Mouse (Mus musculus): ENCODE results near the gene Calm2. TPM values are rescaled to one million over a fixed set of nuclear protein-coding genes. Genes with fewer than 3 reads are reported as not detected.

Calm2 gene
- polyA plus RNA-seq, 1 experiment: 1,470 TPM

DNA sequence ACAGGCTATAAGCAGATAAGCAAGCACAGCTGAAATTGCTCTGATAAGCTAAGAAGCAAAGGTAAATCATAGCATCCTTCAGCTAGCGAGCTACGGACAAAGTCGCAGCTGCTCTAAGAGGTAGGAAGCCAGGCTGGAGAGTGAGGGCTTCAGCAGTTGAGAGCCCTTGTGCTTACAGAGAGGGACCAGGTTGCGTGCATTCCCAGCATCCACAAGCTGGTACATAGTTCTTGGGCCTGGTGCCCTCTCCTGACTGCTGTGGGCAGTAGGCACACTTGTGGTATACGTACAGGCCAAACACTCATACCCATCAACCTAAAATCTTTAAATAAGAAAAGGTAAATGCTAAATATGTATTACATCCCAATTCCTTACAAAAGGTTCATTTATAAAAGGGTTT is 14.0 kb downstream of the Calm2 start:
- Histone ChIP-seq H3K4me3 (ENCODE audit: insufficient read depth, low read depth, low read length) (no peak overlapping the region), H3K4me1 (ENCODE audit: control insufficient read depth, insufficient read depth, low read length) (no peaks in the 10 kb centered on the region), H3K27ac (ENCODE audit: insufficient read depth, low read depth, low read length) (no peak overlapping the region)
- TF ChIP-seq CTCF (IDR thresholded peaks at IDR 0.05; ENCODE audit: insufficient read depth, low read depth, low read length): no peak
- no peak for TF ChIP-seq POLR2A (IDR thresholded peaks at IDR 0.05; ENCODE audit: insufficient read depth, low read depth, low read length)
- 91% methylated on average over 5 of the region's 5 CpGs for WGBS

DNA sequence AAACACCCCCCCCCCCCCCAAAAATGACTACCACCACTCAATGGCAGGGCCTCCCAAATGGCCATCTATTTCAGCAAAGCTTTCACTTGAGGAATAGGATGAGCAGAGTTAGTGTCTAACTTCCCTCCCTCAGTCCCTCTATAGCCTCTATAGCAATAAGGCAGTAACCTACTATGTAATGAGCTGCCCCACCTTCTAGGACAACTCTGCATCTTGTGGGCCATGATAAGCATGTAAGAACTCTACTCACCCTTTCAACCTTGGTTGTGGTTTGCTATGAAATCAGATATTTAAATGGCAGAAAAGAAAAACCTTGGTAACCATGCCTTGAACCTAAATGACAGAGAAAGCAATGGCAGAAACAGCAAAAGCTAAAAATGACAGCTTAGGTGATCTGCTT is 14.4 kb downstream of the Calm2 start:
- H3K27ac ChIP-seq (ENCODE audit: insufficient read depth, low read depth, low read length): no peak overlapping the region
- H3K4me1 ChIP-seq (ENCODE audit: control insufficient read depth, insufficient read depth, low read length): 0 out of 2 replicates have a peak, but pooled peaks cover 3% of the 10 kb centered on the region
- TF ChIP-seq POLR2A (IDR thresholded peaks at IDR 0.05; ENCODE audit: insufficient read depth, low read depth, low read length) (no peak), CTCF (IDR thresholded peaks at IDR 0.05; ENCODE audit: insufficient read depth, low read depth, low read length) (no peak)
- no peak overlapping the region for H3K4me3 ChIP-seq (ENCODE audit: insufficient read depth, low read depth, low read length)

DNA sequence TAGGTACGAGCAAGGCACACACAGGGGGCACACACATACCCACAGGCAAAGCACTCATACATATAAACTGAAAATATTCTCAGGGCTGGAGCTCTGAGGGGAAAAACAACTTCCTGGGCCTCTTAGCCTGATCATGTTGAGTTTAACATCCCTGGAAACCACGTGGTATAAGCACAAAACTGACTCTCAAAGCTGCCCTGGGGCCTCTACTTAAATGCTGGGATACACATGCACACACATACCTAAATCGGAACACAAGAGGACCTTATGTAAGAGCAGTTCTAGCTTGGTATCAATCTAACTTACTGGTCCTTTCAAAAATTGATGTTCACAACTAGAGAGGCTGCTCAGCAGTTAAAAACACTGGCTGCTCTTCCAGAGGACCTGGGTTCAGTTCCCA is 17.3 kb downstream of the Calm2 start:
- WGBS: 73% methylated on average over 3 of the region's 3 CpGs
- H3K4me1 ChIP-seq (ENCODE audit: control insufficient read depth, insufficient read depth, low read length): 0 out of 2 replicates have a peak, but pooled peaks cover 3% of the 10 kb centered on the region
- TF ChIP-seq POLR2A (IDR thresholded peaks at IDR 0.05; ENCODE audit: insufficient read depth, low read depth, low read length) (no peak), CTCF (IDR thresholded peaks at IDR 0.05; ENCODE audit: insufficient read depth, low read depth, low read length) (no peak)
- H3K27ac ChIP-seq (ENCODE audit: insufficient read depth, low read depth, low read length): no peak overlapping the region
- no peak overlapping the region for H3K4me3 ChIP-seq (ENCODE audit: insufficient read depth, low read depth, low read length)

DNA sequence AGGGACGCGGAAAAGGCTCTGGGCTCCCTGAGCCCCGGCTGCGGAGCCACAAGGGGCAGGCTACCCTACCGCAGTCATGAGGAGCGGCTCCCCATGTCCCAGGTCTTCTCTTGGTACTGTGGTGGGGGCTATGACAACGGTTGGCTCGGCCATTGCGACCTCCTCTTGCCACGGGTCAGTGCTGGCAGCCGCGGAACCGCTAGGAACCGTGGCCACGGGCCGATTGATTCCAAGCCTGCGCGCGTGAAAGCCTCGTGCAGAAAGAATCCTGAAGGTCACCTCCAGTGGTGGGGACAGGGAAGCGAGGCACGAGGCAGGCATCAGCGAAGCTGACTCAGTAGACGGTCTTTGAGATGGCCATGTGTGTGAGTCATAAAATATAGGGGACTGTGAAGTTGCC is 19.2 kb downstream of the Calm2 start, which contains the start of gene Stpg4:
Stpg4 (minus strand) TSS at position 231 of the 400 bp plus-strand sequence.
- 0 out of 2 replicates have a peak, but pooled peaks cover 3% of the 10 kb centered on the region for H3K4me1 ChIP-seq (ENCODE audit: control insufficient read depth, insufficient read depth, low read length)
- no peak within 1 kb of the TSS for H3K27ac ChIP-seq (ENCODE audit: insufficient read depth, low read depth, low read length)
- TF ChIP-seq POLR2A (IDR thresholded peaks at IDR 0.05; ENCODE audit: insufficient read depth, low read depth, low read length) (no peak), CTCF (IDR thresholded peaks at IDR 0.05; ENCODE audit: insufficient read depth, low read depth, low read length) (no peak)
- 64% methylated on average over 24 of the region's 24 CpGs for WGBS
- no peak within 1 kb of the TSS for H3K4me3 ChIP-seq (ENCODE audit: insufficient read depth, low read depth, low read length)

DNA sequence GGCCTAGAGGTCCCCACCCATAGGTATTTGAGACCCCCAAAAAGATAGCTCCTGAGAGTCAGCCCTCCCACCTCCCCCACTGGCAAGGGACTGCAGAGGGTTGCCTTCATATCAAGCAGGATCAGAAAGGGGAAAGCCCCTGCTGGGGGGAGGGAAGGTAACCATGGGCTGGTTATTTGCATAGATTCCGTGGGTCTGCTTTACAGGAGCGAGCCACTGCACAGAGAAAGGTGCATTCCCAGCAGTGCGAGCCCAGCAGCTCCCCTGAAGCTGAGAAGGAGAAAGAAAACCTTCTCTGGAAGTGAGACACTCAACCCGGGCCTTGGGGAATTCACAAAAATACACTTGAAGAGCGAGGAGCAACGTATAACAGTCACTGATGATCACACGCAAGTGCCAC is 28.7 kb downstream of the Calm2 start:
- WGBS: 83% methylated on average over 7 of the region's 7 CpGs
- no peak overlapping the region for H3K4me3 ChIP-seq (ENCODE audit: insufficient read depth, low read depth, low read length)
- no peak overlapping the region for H3K27ac ChIP-seq (ENCODE audit: insufficient read depth, low read depth, low read length)
- TF ChIP-seq CTCF (IDR thresholded peaks at IDR 0.05; ENCODE audit: insufficient read depth, low read depth, low read length) (no peak), POLR2A (IDR thresholded peaks at IDR 0.05; ENCODE audit: insufficient read depth, low read depth, low read length) (no peak)
- H3K4me1 ChIP-seq (ENCODE audit: control insufficient read depth, insufficient read depth, low read length): no peaks in the 10 kb centered on the region

DNA sequence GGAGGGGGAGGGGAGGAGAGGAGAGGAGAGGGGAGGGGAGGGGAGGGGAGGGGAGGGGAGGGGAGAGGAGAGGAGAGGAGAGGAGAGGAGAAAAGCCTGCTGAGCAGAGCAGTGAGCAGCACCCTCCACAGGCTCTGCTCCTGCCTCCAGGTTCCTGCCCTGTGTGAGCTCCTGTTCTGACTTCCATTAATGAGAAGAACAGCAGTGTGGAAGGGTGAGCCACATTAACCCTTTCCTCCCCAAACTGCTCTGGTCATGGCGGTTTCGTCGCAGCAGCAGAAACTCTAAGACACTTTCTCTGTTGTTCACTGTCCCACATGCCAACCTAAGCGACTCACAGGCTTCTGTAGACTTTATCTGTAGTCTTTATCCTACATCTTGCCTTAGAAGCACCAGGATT is 40.1 kb downstream of the Calm2 start:
- H3K4me1 ChIP-seq (ENCODE audit: control insufficient read depth, insufficient read depth, low read length): 0 out of 2 replicates have a peak, but pooled peaks cover 3% of the 10 kb centered on the region
- no peak for TF ChIP-seq CTCF (IDR thresholded peaks at IDR 0.05; ENCODE audit: insufficient read depth, low read depth, low read length)
- TF ChIP-seq POLR2A (IDR thresholded peaks at IDR 0.05; ENCODE audit: insufficient read depth, low read depth, low read length): no peak
- H3K4me3 ChIP-seq (ENCODE audit: insufficient read depth, low read depth, low read length): no peak overlapping the region
- WGBS: 82% methylated on average over 4 of the region's 4 CpGs
- no peak overlapping the region for H3K27ac ChIP-seq (ENCODE audit: insufficient read depth, low read depth, low read length)

DNA sequence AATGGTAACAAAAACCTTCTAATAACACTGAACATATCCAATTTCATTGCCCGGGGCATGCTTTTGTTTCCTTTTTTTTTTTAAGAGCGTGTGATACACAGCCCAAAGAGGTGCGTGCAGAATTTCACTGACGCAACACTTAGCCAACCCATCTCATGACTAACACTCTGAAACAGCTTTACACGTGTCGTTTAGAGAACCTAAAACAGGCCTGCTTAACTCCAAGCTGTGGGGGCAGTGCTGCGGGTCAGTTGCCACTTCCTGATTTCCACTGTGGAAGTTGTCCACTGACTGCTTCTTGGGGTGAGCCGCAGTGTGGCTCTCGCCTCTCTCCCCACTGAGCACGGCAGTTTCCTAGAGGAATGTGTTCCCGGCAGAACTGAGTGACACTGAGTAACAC is 41.2 kb downstream of the Calm2 start:
- Histone ChIP-seq H3K27ac (ENCODE audit: insufficient read depth, low read depth, low read length) (no peak overlapping the region), H3K4me1 (ENCODE audit: control insufficient read depth, insufficient read depth, low read length) (0 out of 2 replicates have a peak, but pooled peaks cover 3% of the 10 kb centered on the region), H3K4me3 (ENCODE audit: insufficient read depth, low read depth, low read length) (no peak overlapping the region)
- no peak for TF ChIP-seq CTCF (IDR thresholded peaks at IDR 0.05; ENCODE audit: insufficient read depth, low read depth, low read length)
- TF ChIP-seq POLR2A (IDR thresholded peaks at IDR 0.05; ENCODE audit: insufficient read depth, low read depth, low read length): no peak
- 51% methylated on average over 11 of the region's 11 CpGs for WGBS

DNA sequence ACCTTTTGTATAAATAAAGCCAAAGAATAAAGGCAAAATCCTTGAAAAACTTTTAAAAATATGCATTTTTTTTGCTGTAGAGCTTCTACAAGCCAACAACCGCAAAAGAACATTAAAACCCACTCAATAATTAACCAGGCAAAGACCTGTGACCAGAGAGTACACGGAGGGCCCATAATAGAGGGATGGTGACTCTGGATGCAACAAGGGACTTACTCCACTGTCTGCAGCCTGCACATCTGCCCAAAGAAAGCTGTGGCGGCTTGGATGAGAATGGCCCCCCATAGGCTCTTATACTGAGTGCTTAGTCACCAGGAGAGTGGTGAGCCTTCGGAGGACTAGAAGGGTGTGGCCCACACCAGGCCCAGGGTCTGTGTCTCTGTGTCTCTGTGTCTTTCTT is 43.3 kb downstream of the Calm2 start:
- TF ChIP-seq POLR2A (IDR thresholded peaks at IDR 0.05; ENCODE audit: insufficient read depth, low read depth, low read length) (no peak), CTCF (IDR thresholded peaks at IDR 0.05; ENCODE audit: insufficient read depth, low read depth, low read length) (no peak)
- Histone ChIP-seq H3K4me1 (ENCODE audit: control insufficient read depth, insufficient read depth, low read length) (0 out of 2 replicates have a peak, but pooled peaks cover 3% of the 10 kb centered on the region), H3K4me3 (ENCODE audit: insufficient read depth, low read depth, low read length) (no peak overlapping the region), H3K27ac (ENCODE audit: insufficient read depth, low read depth, low read length) (no peak overlapping the region)
- 81% methylated on average over 4 of the region's 4 CpGs for WGBS

DNA sequence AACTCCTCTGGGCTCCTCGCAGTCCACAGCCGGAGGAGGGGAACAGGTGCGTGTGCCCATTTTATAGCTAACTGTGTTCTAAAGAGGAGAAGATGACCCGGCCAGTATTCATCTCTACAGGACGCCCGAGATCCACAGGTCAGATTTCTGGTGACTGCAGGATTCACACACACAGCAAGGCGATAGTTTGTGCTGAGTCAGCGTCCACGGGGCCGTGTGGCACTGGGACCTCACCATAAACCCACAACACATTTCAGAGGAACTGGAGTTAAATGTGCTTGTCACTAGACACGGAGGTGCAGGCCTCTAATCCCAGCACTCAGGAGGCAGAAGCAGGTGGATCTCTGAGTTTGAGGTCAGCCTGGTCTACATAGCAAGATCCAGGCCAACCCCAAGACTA is 44.3 kb downstream of the Calm2 start:
- peaks cover 6% of the 10 kb centered on the region for H3K4me1 ChIP-seq (ENCODE audit: control insufficient read depth, insufficient read depth, low read length)
- WGBS: 94% methylated on average over 11 of the region's 11 CpGs
- H3K27ac ChIP-seq (ENCODE audit: insufficient read depth, low read depth, low read length): no peak overlapping the region
- TF ChIP-seq CTCF (IDR thresholded peaks at IDR 0.05; ENCODE audit: insufficient read depth, low read depth, low read length): no peak
- no peak for TF ChIP-seq POLR2A (IDR thresholded peaks at IDR 0.05; ENCODE audit: insufficient read depth, low read depth, low read length)
- H3K4me3 ChIP-seq (ENCODE audit: insufficient read depth, low read depth, low read length): no peak overlapping the region

DNA sequence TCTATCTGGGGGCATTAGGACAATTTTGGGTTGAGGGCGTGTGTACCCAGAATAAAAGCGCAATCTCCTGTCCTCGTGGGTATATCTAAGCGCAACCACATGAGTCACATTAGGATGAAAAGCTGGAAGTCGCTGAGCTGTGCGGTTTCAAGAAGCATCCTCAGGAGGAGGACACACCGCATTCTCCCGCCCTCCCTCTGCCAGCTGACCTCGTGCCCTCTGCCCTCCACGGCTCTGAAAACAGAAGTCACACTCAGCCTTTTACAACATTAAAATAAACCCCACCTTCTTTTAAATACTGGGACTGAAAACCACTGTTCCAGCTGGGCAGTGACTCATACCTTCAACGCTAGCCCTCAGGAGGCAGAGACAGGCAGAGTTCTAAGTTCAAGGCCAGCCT is 49.6 kb downstream of the Calm2 start:
- H3K4me3 ChIP-seq (ENCODE audit: insufficient read depth, low read depth, low read length): no peak overlapping the region
- no peak overlapping the region for H3K27ac ChIP-seq (ENCODE audit: insufficient read depth, low read depth, low read length)
- 59% methylated on average over 11 of the region's 11 CpGs for WGBS
- TF ChIP-seq CTCF (IDR thresholded peaks at IDR 0.05; ENCODE audit: insufficient read depth, low read depth, low read length) (no peak), POLR2A (IDR thresholded peaks at IDR 0.05; ENCODE audit: insufficient read depth, low read depth, low read length) (no peak)
- peaks cover 22% of the 10 kb centered on the region for H3K4me1 ChIP-seq (ENCODE audit: control insufficient read depth, insufficient read depth, low read length)
